Mouse (Mus musculus): ENCODE results near the gene Exoc1. TPM values are rescaled to one million over a fixed set of nuclear protein-coding genes. Genes with fewer than 3 reads are reported as not detected.

Exoc1 gene
- polyA plus RNA-seq (2014; fragmentation: Nextera tagmentation; extraction: Ambion mirVana) = 24.7 and 28.1 TPM in 2 replicates

- peak; percentile 98 for ATAC-seq (ENCODE audit: insufficient number of reproducible peaks, insufficient read depth, low FRiP score, low read depth)
- Histone ChIP-seq H3K4me2 (ENCODE audit: low read length) (peak within 1 kb of the TSS; percentile 91), H3K9me3 (ENCODE audit: control insufficient read depth, low read length) (no peaks in the 10 kb centered on the region), H3K27me3 (ENCODE audit: control insufficient read depth, insufficient read depth, low read length) (no peaks in the 10 kb centered on the region), H3K9ac (ENCODE audit: low read length) (peak within 1 kb of the TSS; percentile 74), H3K27ac (replicated peaks in 1 of 2; ENCODE audit: control insufficient read depth in 1 of 2, insufficient read depth in 1 of 2, low read depth in 2 of 2, low read length in 2 of 2) (peak within 1 kb of the TSS; percentile 77 to 78), H3K4me1 (ENCODE audit: control insufficient read depth in 2 of 2, insufficient read depth in 2 of 2, low read length in 2 of 2) (peaks cover 0 to 10% of the 10 kb centered on the region in 2 experiments; a peak in 2 of 4 replicates), H3K36me3 (ENCODE audit: control insufficient read depth, insufficient read depth, low read length) (peaks cover 9% of the 10 kb centered on the region; the same call in 1 of the 2 replicates), H3K4me3 (ENCODE audit: control insufficient read depth in 1 of 2, insufficient read depth in 1 of 2, low read depth in 1 of 2, low read length in 2 of 2) (peak within 1 kb of the TSS; percentile 72 to 94)
- under 1% methylated on average over 39 of the region's 39 CpGs for whole genome bisulfite sequencing
These were observed at the start of gene Exoc1 for GRCm38 (mm10) chr5:76529040-76529703. Exoc1 (plus strand) TSS chr5:76529311.

- no peak for ATAC-seq (ENCODE audit: insufficient number of reproducible peaks, insufficient read depth, low FRiP score, low read depth)
- no peak within 1 kb of the TSS for H3K4me3 ChIP-seq (ENCODE audit: control insufficient read depth in 1 of 2, insufficient read depth in 1 of 2, low read depth in 1 of 2, low read length in 2 of 2)
- WGBS = 42% methylated on average over 5 of the region's 5 CpGs
- H3K27me3 ChIP-seq (ENCODE audit: control insufficient read depth, insufficient read depth, low read length) = peaks cover 6% of the 10 kb centered on the region; the same call in 1 of the 2 replicates
- no peak within 1 kb of the TSS for H3K9ac ChIP-seq (ENCODE audit: low read length)
- no peaks in the 10 kb centered on the region for H3K9me3 ChIP-seq (ENCODE audit: control insufficient read depth, low read length)
- no peak within 1 kb of the TSS for H3K27ac ChIP-seq (replicated peaks in 1 of 2; ENCODE audit: control insufficient read depth in 1 of 2, insufficient read depth in 1 of 2, low read depth in 2 of 2, low read length in 2 of 2)
- H3K4me2 ChIP-seq (ENCODE audit: low read length) = no peak within 1 kb of the TSS
- H3K36me3 ChIP-seq (ENCODE audit: control insufficient read depth, insufficient read depth, low read length) = no peaks in the 10 kb centered on the region
- peaks cover 0 to 2% of the 10 kb centered on the region in 2 experiments; a peak in 1 of 4 replicates for H3K4me1 ChIP-seq (ENCODE audit: control insufficient read depth in 2 of 2, insufficient read depth in 2 of 2, low read length in 2 of 2)
These were observed 45.3 kb upstream of the Exoc1 start, which contains the start of gene Gm7271 for GRCm38 (mm10) chr5:76483811-76484210. Gm7271 (plus strand) TSS chr5:76484040.

GRCm38 (mm10) chr5:76495126-76495525 is 34.0 kb upstream of the Exoc1 start:
- H3K27ac ChIP-seq (replicated peaks in 1 of 2; ENCODE audit: control insufficient read depth in 1 of 2, insufficient read depth in 1 of 2, low read depth in 2 of 2, low read length in 2 of 2) = no peak overlapping the region
- no peak overlapping the region for H3K9ac ChIP-seq (ENCODE audit: low read length)
- H3K4me3 ChIP-seq (ENCODE audit: control insufficient read depth in 1 of 2, insufficient read depth in 1 of 2, low read depth in 1 of 2, low read length in 2 of 2) = no peak overlapping the region
- no peaks in the 10 kb centered on the region for H3K4me1 ChIP-seq (ENCODE audit: control insufficient read depth in 2 of 2, insufficient read depth in 2 of 2, low read length in 2 of 2)
- ATAC-seq (ENCODE audit: insufficient number of reproducible peaks, insufficient read depth, low FRiP score, low read depth) = no peak
- WGBS = 80% methylated on average over 13 of the region's 13 CpGs
- no peaks in the 10 kb centered on the region for H3K9me3 ChIP-seq (ENCODE audit: control insufficient read depth, low read length)
- no peak overlapping the region for H3K4me2 ChIP-seq (ENCODE audit: low read length)
- no peaks in the 10 kb centered on the region for H3K36me3 ChIP-seq (ENCODE audit: control insufficient read depth, insufficient read depth, low read length)
- H3K27me3 ChIP-seq (ENCODE audit: control insufficient read depth, insufficient read depth, low read length) = no peaks in the 10 kb centered on the region

GRCm38 (mm10) chr5:76522446-76522845 is 6.7 kb upstream of the Exoc1 start:
- H3K9me3 ChIP-seq (ENCODE audit: control insufficient read depth, low read length) = no peaks in the 10 kb centered on the region
- no peak overlapping the region for H3K27ac ChIP-seq (replicated peaks in 1 of 2; ENCODE audit: control insufficient read depth in 1 of 2, insufficient read depth in 1 of 2, low read depth in 2 of 2, low read length in 2 of 2)
- no peak for ATAC-seq (ENCODE audit: insufficient number of reproducible peaks, insufficient read depth, low FRiP score, low read depth)
- H3K36me3 ChIP-seq (ENCODE audit: control insufficient read depth, insufficient read depth, low read length) = no peaks in the 10 kb centered on the region
- 62% methylated on average over 1 of the region's 1 CpGs for WGBS
- H3K4me2 ChIP-seq (ENCODE audit: low read length) = no peak overlapping the region
- H3K4me1 ChIP-seq (ENCODE audit: control insufficient read depth in 2 of 2, insufficient read depth in 2 of 2, low read length in 2 of 2) = no peaks in the 10 kb centered on the region
- no peak overlapping the region for H3K9ac ChIP-seq (ENCODE audit: low read length)
- no peaks in the 10 kb centered on the region for H3K27me3 ChIP-seq (ENCODE audit: control insufficient read depth, insufficient read depth, low read length)
- no peak overlapping the region for H3K4me3 ChIP-seq (ENCODE audit: control insufficient read depth in 1 of 2, insufficient read depth in 1 of 2, low read depth in 1 of 2, low read length in 2 of 2)

GRCm38 (mm10) chr5:76524623-76525022 is 4.5 kb upstream of the Exoc1 start:
- Histone ChIP-seq H3K27ac (replicated peaks in 1 of 2; ENCODE audit: control insufficient read depth in 1 of 2, insufficient read depth in 1 of 2, low read depth in 2 of 2, low read length in 2 of 2) (no peak overlapping the region), H3K4me2 (ENCODE audit: low read length) (no peak overlapping the region), H3K27me3 (ENCODE audit: control insufficient read depth, insufficient read depth, low read length) (no peaks in the 10 kb centered on the region), H3K36me3 (ENCODE audit: control insufficient read depth, insufficient read depth, low read length) (no peaks in the 10 kb centered on the region), H3K9me3 (ENCODE audit: control insufficient read depth, low read length) (no peaks in the 10 kb centered on the region), H3K4me3 (ENCODE audit: control insufficient read depth in 1 of 2, insufficient read depth in 1 of 2, low read depth in 1 of 2, low read length in 2 of 2) (no peak overlapping the region), H3K9ac (ENCODE audit: low read length) (no peak overlapping the region), H3K4me1 (ENCODE audit: control insufficient read depth in 2 of 2, insufficient read depth in 2 of 2, low read length in 2 of 2) (peaks cover 0 to under 1% of the 10 kb centered on the region in 2 experiments; a peak in 1 of 4 replicates)
- ATAC-seq (ENCODE audit: insufficient number of reproducible peaks, insufficient read depth, low FRiP score, low read depth) = no peak
- WGBS = 64% methylated on average over 5 of the region's 5 CpGs

- no peaks in the 10 kb centered on the region for H3K9me3 ChIP-seq (ENCODE audit: control insufficient read depth, low read length)
- H3K27ac ChIP-seq (replicated peaks in 1 of 2; ENCODE audit: control insufficient read depth in 1 of 2, insufficient read depth in 1 of 2, low read depth in 2 of 2, low read length in 2 of 2) = no peak overlapping the region
- no peak overlapping the region for H3K9ac ChIP-seq (ENCODE audit: low read length)
- WGBS = 36% methylated on average over 4 of the region's 4 CpGs
- H3K27me3 ChIP-seq (ENCODE audit: control insufficient read depth, insufficient read depth, low read length) = no peaks in the 10 kb centered on the region
- H3K4me3 ChIP-seq (ENCODE audit: control insufficient read depth in 1 of 2, insufficient read depth in 1 of 2, low read depth in 1 of 2, low read length in 2 of 2) = no peak overlapping the region
- peaks cover 0 to 5% of the 10 kb centered on the region in 2 experiments; a peak in 2 of 4 replicates for H3K4me1 ChIP-seq (ENCODE audit: control insufficient read depth in 2 of 2, insufficient read depth in 2 of 2, low read length in 2 of 2)
- H3K4me2 ChIP-seq (ENCODE audit: low read length) = no peak overlapping the region
- no peak for ATAC-seq (ENCODE audit: insufficient number of reproducible peaks, insufficient read depth, low FRiP score, low read depth)
- H3K36me3 ChIP-seq (ENCODE audit: control insufficient read depth, insufficient read depth, low read length) = no peaks in the 10 kb centered on the region
These were observed 4.0 kb upstream of the Exoc1 start for GRCm38 (mm10) chr5:76525066-76525465.

- WGBS = 36% methylated on average over 2 of the region's 2 CpGs
- ATAC-seq (ENCODE audit: insufficient number of reproducible peaks, insufficient read depth, low FRiP score, low read depth) = no peak
- Histone ChIP-seq H3K9me3 (ENCODE audit: control insufficient read depth, low read length) (no peaks in the 10 kb centered on the region), H3K4me3 (ENCODE audit: control insufficient read depth in 1 of 2, insufficient read depth in 1 of 2, low read depth in 1 of 2, low read length in 2 of 2) (no peak overlapping the region), H3K27me3 (ENCODE audit: control insufficient read depth, insufficient read depth, low read length) (no peaks in the 10 kb centered on the region), H3K27ac (replicated peaks in 1 of 2; ENCODE audit: control insufficient read depth in 1 of 2, insufficient read depth in 1 of 2, low read depth in 2 of 2, low read length in 2 of 2) (no peak overlapping the region), H3K36me3 (ENCODE audit: control insufficient read depth, insufficient read depth, low read length) (no peaks in the 10 kb centered on the region), H3K4me2 (ENCODE audit: low read length) (no peak overlapping the region), H3K9ac (ENCODE audit: low read length) (no peak overlapping the region), H3K4me1 (ENCODE audit: control insufficient read depth in 2 of 2, insufficient read depth in 2 of 2, low read length in 2 of 2) (peaks cover 0 to 10% of the 10 kb centered on the region in 2 experiments; a peak in 2 of 4 replicates)
These were observed 3.3 kb upstream of the Exoc1 start for GRCm38 (mm10) chr5:76525829-76526228.

Data from heart, embryonic 14.5 days (tissue).